Mouse (Mus musculus) adrenal gland, postnatal 14 days (tissue): ENCODE data around the gene Dzip3. TPM values are rescaled to one million over a fixed set of nuclear protein-coding genes. Genes with fewer than 3 reads are reported as not detected.

ENCODE experiments used
- DNase-seq: peaks from one replicate; pipeline ENCODE4 v3.0.0; 2021; ENCODE audit warnings: mixed read lengths
- long read RNA-seq, 2 experiments: library from polyadenylated mRNA; stranded (forward); transcript quantifications; one replicate each; pipeline ENCODE4 v2.0.0; 2021
- total RNA-seq: library from RNA; stranded (reverse); gene quantifications from 2 replicates; pipeline ENCODE4 v1.2.3, GENCODE M21; 2021

Dzip3 gene
- total RNA-seq: 15.8 and 18.3 TPM in 2 replicates
- long read RNA-seq, experiment 1, partial matches to known transcripts: 0 of 7 reads
- long read RNA-seq, experiment 1, other reads (novel, unspliced or antisense): 6 of 7 reads
- long read RNA-seq, experiment 2, full-length matches to known transcripts: 3 of 7 reads
- long read RNA-seq, experiment 2, partial matches to known transcripts: 0 of 7 reads
- long read RNA-seq, experiment 2, other reads (novel, unspliced or antisense): 4 of 7 reads

DNA sequence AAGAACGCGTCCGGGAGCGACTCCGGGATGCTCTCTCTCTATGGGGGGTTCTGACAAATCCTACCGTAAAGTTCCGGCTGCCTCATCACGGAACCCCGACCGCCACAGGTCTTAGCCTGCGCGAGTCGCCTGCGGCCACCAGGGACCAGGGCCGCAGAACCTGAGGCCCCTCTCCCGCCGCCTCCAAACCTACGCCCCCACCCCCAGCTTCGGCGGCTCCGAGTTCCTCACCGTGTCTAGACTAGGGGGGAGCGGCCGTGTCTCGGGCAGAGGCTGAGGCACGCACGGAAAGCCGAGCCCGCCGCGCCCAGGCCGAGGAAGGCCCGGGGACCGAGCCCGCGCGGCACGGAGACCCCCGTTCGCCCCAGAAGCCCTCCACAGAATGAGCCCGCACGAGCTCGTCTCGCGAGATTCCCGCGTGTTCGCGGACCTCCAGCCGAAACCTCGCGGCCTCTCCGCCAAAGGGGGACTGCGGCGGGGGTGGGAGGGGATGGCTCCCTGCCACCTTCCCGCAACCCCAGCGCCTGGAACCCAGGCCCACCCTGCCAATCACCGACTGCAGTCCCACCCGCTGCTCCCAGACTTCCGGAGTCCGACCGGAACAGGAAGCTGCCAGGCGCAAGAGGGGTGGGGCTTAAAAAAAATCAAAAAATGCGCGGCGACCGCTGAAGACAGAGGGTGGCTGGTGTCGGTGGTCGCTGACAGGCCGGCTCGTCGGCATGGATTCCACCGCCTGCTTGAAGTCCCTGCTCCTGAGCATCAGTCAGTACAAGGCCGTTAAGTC lies at the start of gene Dzip3, which contains the start of gene Cip2a:
TSS of gene Dzip3 (minus strand) at position 607 of the 784 bp plus-strand sequence.
TSS of gene Cip2a (plus strand) at position 627 of the 784 bp plus-strand sequence.
- peak; percentile 96 for DNase-seq

GRCm38 (mm10) chr16:49040554-49041221 lies 46.7 kb upstream of the Dzip3 start:
- DNase-seq: no peak

- DNase-seq: no peak
Measured at GRCm38 (mm10) chr16:49037771-49038170, 43.8 kb upstream of the Dzip3 start.

- DNase-seq: no peak
Measured at GRCm38 (mm10) chr16:49035852-49036251, 41.9 kb upstream of the Dzip3 start.

DNA sequence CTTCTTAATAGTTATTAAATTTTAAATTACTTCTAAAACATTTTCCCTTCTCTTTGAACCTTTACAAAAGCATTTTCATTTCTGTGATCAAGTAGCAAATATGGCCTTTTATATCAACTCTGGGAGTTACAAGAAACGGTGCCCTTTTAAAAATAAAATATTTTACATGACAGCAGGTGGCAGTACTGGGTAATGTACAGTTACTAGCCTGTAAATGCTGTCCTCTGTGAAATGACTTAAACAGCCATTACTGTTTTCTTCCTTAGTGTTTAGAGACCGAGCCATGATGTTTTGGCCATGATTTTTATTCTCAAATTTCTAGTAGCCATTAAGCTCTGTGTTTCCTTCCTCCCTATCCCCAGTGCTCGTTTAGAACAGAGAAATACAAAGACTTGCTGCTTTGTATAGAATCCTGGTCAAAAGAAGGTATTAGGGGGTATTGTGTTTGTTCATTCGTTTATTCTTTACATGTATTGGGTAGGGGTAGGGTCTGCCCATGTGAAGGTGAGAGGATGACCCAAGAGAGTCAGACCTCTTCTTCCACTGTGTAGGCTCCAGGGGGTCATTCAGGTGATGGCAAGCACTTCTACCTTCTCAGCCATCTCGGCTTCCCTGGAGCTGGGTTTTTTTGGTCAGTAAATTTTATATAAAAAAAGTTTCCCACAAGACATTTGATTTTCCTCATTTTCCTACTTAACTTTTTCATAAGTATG lies 22.8 kb upstream of the Dzip3 start:
- DNase-seq: no peak

DNA sequence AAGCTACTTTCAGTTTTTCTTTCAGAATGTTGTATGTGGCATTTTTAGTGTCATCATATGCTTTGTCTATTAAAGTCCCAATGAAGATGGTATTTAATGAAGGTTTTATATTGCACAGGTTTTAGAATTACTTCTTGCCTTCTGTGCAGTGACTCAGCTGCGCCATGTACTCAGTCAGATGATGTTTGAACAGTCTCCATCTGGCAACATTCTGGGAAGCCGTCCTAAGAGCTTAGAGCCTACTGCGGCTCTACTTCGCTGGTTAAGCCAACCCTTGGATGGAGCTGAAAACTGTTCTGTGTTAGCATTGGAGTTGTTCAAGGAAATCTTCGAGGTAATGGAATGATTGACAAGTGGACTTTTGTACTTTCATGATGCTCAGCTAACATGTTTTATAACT lies 10.2 kb upstream of the Dzip3 start:
- no peak for DNase-seq

DNA sequence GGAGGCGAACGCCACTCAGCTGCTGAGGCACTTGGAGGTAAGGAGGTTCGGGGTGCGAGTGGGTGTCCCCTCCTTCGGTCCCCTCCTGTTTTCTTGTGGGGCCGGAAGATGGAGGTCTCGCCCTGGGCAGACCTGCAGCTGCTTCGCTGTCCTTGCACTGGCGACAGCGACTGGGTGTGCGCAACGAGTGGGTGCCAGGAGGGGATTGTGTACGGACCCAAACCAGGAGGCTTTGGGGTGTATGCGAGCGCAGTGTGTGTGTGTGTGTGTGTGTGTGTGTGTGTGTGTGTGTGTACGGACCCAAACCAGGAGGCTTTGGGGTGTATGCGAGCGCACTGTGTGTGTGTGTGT lies 353 bp upstream of the Dzip3 start:
- DNase-seq: no peak

GRCm38 (mm10) chr16:48993231-48993558 lies 770 bp downstream of the Dzip3 start:
- DNase-seq: no peak

DNA sequence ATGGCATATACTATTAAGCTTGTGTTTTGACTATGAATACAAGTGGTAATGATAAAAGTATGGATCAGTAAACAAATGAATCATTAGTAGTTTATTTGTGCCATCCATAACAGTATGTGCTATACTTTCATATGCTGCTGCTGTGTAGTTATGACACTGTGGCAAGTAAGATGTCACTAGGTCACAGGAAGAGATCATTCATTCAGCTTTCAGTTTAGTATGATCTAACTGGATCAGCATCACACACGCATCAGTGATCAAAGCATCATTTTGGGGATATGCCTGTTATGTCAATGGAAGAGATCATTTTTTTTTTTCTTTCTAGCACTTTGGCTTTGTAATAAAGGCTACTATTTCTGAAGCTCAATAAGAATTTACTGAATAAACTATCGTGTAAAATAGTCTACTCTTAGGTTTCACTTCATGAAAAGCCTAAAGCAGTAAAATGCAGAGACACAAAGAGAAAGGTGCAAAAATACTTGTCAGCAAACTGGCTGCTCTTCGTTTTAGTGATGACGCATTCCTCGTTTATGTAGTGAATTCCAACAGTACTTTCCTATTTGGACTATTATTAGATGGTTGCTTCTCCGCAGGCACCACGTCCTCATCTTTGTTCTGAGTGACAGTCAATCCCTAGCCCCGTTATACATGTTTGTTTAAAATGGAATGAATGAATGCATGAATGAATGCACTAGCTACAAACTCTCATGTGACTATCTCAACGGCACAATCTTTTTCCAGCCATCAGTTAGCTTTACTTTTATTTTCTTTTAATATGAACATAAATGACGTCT lies 1.3 kb downstream of the Dzip3 start:
- DNase-seq: no peak

GRCm38 (mm10) chr16:48989700-48990099 lies 4.3 kb downstream of the Dzip3 start:
- no peak for DNase-seq

- DNase-seq: no peak
Measured at GRCm38 (mm10) chr16:48985034-48985627, 8.8 kb downstream of the Dzip3 start.

GRCm38 (mm10) chr16:48979965-48980364 lies 14.0 kb downstream of the Dzip3 start:
- no peak for DNase-seq

GRCm38 (mm10) chr16:48973548-48973947 lies 20.4 kb downstream of the Dzip3 start:
- no peak for DNase-seq

DNA sequence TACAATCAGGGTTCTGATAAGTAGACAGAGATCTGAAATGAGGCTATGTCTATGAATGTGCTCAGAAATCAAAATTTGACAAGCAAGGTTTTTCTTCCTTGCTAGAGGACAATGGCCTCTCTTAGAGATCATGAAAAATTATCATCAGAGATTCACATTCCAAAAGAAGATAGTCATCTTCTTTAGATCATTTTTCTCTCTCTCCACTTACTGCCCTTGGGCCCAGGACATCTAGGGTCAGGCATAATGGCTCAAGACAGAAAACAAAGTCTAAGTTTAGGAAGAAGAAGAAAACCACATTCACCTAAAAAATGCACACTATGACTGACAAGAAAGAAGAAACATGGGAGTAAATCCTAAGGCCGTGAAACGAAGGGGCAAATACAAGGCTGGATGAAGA lies 21.0 kb downstream of the Dzip3 start:
- DNase-seq: no peak

DNA sequence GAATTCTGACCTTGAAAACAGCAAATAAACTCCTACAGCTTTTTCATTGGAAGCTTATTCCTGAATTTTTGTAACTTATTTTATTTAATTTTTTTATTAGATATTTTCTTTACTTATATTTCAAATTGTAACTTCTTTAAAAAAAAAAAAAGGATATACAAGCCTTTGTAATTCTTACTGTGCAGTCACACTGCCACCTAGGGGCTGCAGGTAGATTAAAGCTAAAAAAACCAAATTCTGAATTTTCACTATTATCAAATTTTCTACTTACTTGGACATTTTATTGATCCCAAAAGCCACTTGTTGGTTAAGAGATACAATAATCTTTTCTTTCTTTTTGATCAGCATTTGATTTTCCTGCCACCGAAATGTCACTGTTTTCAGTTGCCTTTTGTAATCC lies 52.2 kb downstream of the Dzip3 start:
- peak; percentile 39 for DNase-seq

- no peak for DNase-seq
Measured at GRCm38 (mm10) chr16:48923724-48924123, 70.2 kb downstream of the Dzip3 start.

DNA sequence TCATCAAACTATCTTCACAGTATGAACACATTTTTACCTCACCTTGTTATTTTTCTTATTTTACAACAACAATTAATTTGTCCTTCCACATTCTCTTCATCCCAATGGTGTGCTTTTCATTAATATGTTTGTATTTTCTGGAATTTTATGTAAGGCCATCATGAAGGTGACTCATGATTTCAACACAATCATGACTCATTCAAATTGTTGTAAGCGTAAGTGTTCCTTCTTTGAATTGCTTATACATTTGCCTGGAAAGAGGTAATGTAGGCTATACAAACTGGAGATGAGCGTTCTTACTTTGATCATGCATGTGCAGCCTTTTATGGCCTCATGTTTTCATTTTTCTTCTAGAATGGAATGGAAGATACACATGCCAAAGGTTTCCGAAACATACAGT lies 80.8 kb downstream of the Dzip3 start:
- DNase-seq: no peak

DNA sequence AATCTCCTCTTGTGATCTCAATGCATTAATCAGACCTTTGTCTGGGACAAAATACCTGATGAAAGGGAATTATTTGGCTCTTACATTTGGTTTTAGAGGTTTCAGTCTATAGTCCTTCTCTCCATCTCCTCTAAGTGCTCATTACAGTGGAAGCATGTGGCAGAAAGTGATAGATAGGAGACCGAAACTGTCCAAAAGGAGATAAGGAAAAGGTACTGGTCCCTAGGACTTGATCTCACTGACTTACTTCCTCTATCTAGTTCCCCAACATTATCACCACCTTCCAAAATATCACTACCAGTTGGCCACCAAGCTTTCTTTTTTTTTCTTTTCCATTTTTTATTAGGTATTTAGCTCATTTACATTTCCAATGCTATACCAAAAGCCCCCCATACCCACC lies 82.8 kb downstream of the Dzip3 start:
- DNase-seq: no peak

DNA sequence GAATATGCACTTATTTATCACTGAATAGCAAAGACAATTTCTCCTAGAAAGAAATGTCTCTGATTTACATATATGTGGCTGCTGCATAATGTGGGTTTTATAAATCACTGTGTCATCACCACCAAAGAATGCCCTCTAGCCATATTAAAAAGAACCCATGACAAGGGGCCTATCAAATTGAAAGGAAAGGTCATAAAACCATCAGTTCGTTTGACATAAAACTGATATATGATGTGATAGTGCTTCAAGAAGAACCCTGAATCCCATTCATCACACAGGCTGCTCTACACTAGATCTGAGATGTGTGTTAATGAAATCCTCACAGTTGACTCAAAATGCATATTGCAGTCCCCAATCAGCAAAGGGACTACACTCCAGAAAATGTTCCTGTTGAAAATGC lies 94.1 kb downstream of the Dzip3 start:
- no peak for DNase-seq

DNA sequence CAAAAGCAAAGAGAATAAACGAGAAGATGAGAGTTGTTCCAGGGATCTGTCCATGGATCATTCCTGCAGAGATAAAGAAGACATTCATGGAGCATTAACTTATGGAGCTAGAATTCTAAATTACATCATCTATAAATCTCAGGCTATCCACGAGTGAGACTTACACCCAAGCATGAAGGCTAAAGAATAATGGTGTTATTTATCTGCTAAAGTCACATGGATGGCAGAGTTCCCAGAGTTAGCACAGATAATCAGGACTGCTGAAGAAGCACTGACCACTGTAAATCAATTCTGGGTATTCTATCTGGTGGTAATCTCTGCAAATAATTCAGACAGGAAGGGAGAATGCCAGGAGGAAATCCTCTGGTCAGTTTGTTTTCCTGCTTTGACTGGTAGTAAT lies 103.2 kb downstream of the Dzip3 start:
- DNase-seq: no peak
